Mouse (Mus musculus): Measurements from ENCODE around the gene Ndufs2. TPM values are rescaled to one million over a fixed set of nuclear protein-coding genes. Genes with fewer than 3 reads are reported as not detected.

Gene Ndufs2
- polyA plus RNA-seq, 1 experiment from 2014 or later: 368 TPM

- Histone ChIP-seq H3K36me3 (ENCODE audit: insufficient read depth, low read length) (peaks cover 12% of the 10 kb centered on the region), H3K4me3 (ENCODE audit: low read length) (no peak overlapping the region), H3K27me3 (ENCODE audit: insufficient read depth, low read length) (no peaks in the 10 kb centered on the region), H3K9ac (replicated peaks; ENCODE audit: low read length) (no peak overlapping the region), H3K9me3 (ENCODE audit: low read length) (no peaks in the 10 kb centered on the region), H3K4me2 (replicated peaks; ENCODE audit: low read depth, low read length) (no peak overlapping the region), H3K4me1 (ENCODE audit: insufficient read depth, low read length) (peaks cover 11% of the 10 kb centered on the region), H3K27ac (ENCODE audit: low read length) (no peak overlapping the region)
- WGBS: 90% methylated on average over 9 of the region's 9 CpGs
- ATAC-seq (ENCODE audit: low FRiP score, low TSS enrichment): no peak
Observed at GRCm38 (mm10) chr1:171257781-171258180, 6.6 kb upstream of the Ndufs2 start.

DNA sequence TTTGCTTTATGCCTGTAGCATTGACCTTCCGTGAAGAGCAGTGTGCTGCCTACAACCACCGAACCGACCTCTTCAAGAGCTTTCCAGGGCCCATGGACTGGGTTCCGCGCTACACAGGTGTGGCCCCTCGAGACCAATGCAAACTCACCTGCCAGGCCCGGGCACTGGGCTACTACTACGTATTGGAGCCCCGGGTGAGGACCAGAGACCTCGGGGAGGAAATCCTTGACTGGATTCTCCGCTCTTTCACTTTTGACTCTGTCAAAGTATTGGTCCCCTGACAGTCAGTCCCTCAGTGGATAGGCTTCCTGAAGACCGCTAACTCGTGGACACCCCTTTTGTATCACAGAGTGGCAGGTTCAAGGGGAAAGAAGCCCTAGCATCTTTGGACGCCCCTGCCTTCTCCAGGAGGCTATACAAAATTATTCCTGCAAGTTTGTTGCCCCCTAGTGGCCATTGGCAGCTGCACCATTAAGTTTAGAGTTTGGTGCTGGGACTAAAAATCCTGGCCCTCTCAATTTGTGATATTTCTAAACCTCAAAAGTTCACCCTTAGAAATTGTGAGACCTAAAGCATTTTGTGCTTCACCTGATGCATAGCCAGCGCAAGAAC, 5.9 kb upstream of the Ndufs2 start:
- Histone ChIP-seq H3K9ac (replicated peaks; ENCODE audit: low read length) (no peak overlapping the region), H3K9me3 (ENCODE audit: low read length) (no peaks in the 10 kb centered on the region), H3K4me2 (replicated peaks; ENCODE audit: low read depth, low read length) (no peak overlapping the region), H3K4me3 (ENCODE audit: low read length) (no peak overlapping the region), H3K27ac (ENCODE audit: low read length) (no peak overlapping the region), H3K27me3 (ENCODE audit: insufficient read depth, low read length) (no peaks in the 10 kb centered on the region), H3K36me3 (ENCODE audit: insufficient read depth, low read length) (peaks cover 12% of the 10 kb centered on the region), H3K4me1 (ENCODE audit: insufficient read depth, low read length) (peaks cover 13% of the 10 kb centered on the region)
- 71% methylated on average over 15 of the region's 15 CpGs for WGBS
- no peak for ATAC-seq (ENCODE audit: low FRiP score, low TSS enrichment)

DNA sequence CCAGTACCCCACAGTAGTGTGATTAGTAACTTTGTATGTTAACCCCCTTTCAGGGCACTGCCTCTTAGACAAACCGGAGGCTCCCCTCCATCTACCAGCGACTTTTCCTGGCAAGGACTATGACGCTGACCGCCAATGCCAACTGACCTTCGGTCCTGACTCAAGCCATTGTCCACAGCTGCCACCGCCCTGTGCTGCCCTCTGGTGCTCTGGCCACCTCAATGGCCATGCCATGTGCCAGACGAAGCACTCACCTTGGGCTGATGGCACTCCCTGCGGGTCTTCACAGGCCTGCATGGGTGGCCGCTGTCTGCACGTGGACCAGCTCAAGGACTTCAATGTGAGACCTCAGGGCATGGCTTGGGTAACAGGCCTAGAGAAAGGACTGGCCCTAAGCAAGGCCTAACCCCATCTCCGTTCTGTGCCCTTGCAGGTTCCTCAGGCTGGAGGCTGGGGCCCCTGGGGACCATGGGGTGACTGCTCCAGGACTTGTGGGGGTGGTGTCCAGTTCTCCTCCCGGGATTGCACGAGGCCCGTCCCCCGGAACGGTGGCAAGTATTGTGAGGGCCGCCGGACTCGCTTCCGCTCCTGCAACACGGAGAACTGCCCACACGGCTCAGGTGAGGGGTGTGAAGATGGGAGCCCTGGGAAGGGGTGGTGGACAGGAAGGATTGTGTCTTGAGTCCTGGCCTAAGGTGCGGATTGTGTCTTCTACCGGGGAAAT, 5.1 kb upstream of the Ndufs2 start:
- Histone ChIP-seq H3K9ac (replicated peaks; ENCODE audit: low read length) (no peak overlapping the region), H3K4me2 (replicated peaks; ENCODE audit: low read depth, low read length) (no peak overlapping the region), H3K36me3 (ENCODE audit: insufficient read depth, low read length) (peaks cover 12% of the 10 kb centered on the region), H3K27me3 (ENCODE audit: insufficient read depth, low read length) (no peaks in the 10 kb centered on the region), H3K27ac (ENCODE audit: low read length) (no peak overlapping the region), H3K4me3 (ENCODE audit: low read length) (no peak overlapping the region), H3K4me1 (ENCODE audit: insufficient read depth, low read length) (peaks cover 18% of the 10 kb centered on the region), H3K9me3 (ENCODE audit: low read length) (no peaks in the 10 kb centered on the region)
- no peak for ATAC-seq (ENCODE audit: low FRiP score, low TSS enrichment)
- 88% methylated on average over 24 of the region's 24 CpGs for WGBS

- H3K9ac ChIP-seq (replicated peaks; ENCODE audit: low read length): peak overlapping the region; percentile 70
- 41% methylated on average over 17 of the region's 17 CpGs for WGBS
Observed at GRCm38 (mm10) chr1:171252415-171252814, 1.2 kb upstream of the Ndufs2 start.

DNA sequence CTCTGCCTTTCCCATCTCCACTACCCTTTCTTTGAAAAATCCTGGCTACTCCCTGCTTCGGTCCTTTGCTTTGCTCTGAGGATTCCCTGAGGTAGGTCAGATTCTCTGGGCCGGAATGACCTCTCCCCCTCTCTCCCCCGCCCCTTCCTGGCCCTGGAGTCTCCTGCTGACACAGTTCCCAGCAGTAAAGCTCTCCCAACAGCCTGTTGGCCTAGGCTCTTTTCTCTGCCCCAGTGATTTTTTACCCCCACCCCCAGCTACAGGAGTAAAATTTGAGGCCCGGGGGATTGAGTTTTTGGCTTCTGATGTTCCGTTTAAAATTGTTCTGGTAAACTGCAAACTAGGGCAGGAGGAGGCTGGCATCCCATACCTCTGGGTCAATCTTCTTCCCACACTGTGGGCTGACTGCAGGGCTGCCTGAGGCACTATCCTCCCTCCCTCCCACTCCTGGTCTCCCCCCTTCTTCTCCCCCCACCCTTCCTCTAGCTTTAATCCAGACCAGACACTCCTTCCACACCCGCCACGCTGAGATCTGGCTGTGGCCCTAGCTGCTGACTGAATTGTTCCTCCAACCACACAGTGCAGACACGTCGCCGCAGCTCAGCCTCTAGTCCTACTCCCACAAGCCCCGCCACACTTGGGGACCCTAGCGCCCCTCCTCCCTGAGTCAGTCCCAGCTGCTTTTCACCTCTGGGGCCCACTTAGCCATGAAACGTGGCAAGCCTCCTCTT, 571 bp upstream of the Ndufs2 start:
- H3K27ac ChIP-seq (ENCODE audit: low read length): peak overlapping the region; percentile 89
- peak overlapping the region; percentile 45 for H3K4me3 ChIP-seq (ENCODE audit: low read length)
- no peaks in the 10 kb centered on the region for H3K27me3 ChIP-seq (ENCODE audit: insufficient read depth, low read length)
- H3K9me3 ChIP-seq (ENCODE audit: low read length): no peaks in the 10 kb centered on the region
- H3K9ac ChIP-seq (replicated peaks; ENCODE audit: low read length): peak overlapping the region; percentile 70
- peaks cover 3% of the 10 kb centered on the region for H3K36me3 ChIP-seq (ENCODE audit: insufficient read depth, low read length)
- peak; percentile 36 for ATAC-seq (ENCODE audit: low FRiP score, low TSS enrichment)
- H3K4me1 ChIP-seq (ENCODE audit: insufficient read depth, low read length): peaks cover 55% of the 10 kb centered on the region
- H3K4me2 ChIP-seq (replicated peaks; ENCODE audit: low read depth, low read length): peak overlapping the region; percentile 62
- WGBS: 5% methylated on average over 13 of the region's 13 CpGs

More at GRCm38 (mm10) chr1:171252415-171252814, 1.2 kb upstream of the Ndufs2 start:
- no peak for ATAC-seq (ENCODE audit: low FRiP score, low TSS enrichment)
- Histone ChIP-seq H3K9me3 (ENCODE audit: low read length) (no peaks in the 10 kb centered on the region), H3K27me3 (ENCODE audit: insufficient read depth, low read length) (no peaks in the 10 kb centered on the region), H3K36me3 (ENCODE audit: insufficient read depth, low read length) (peaks cover 3% of the 10 kb centered on the region), H3K4me1 (ENCODE audit: insufficient read depth, low read length) (peaks cover 54% of the 10 kb centered on the region), H3K4me3 (ENCODE audit: low read length) (peak overlapping the region; percentile 45), H3K27ac (ENCODE audit: low read length) (peak overlapping the region; percentile 89), H3K4me2 (replicated peaks; ENCODE audit: low read depth, low read length) (peak overlapping the region; percentile 62)

GRCm38 (mm10) chr1:171249913-171250600, 1.1 kb downstream of the Ndufs2 start, which contains the start of gene Adamts4:
Gene Adamts4 (plus strand): TSS chr1:171250421.
- no peak for ATAC-seq (ENCODE audit: low FRiP score, low TSS enrichment)
- peaks cover 8% of the 10 kb centered on the region for H3K36me3 ChIP-seq (ENCODE audit: insufficient read depth, low read length)
- 19% methylated on average over 5 of the region's 5 CpGs for WGBS
- no peaks in the 10 kb centered on the region for H3K9me3 ChIP-seq (ENCODE audit: low read length)
- peak within 1 kb of the TSS; percentile 70 for H3K9ac ChIP-seq (replicated peaks; ENCODE audit: low read length)
- peak within 1 kb of the TSS; percentile 45 for H3K4me3 ChIP-seq (ENCODE audit: low read length)
- peaks cover 65% of the 10 kb centered on the region for H3K4me1 ChIP-seq (ENCODE audit: insufficient read depth, low read length)
- peak within 1 kb of the TSS; percentile 62 for H3K4me2 ChIP-seq (replicated peaks; ENCODE audit: low read depth, low read length)
- no peaks in the 10 kb centered on the region for H3K27me3 ChIP-seq (ENCODE audit: insufficient read depth, low read length)
- peak within 1 kb of the TSS; percentile 95 for H3K27ac ChIP-seq (ENCODE audit: low read length)

DNA sequence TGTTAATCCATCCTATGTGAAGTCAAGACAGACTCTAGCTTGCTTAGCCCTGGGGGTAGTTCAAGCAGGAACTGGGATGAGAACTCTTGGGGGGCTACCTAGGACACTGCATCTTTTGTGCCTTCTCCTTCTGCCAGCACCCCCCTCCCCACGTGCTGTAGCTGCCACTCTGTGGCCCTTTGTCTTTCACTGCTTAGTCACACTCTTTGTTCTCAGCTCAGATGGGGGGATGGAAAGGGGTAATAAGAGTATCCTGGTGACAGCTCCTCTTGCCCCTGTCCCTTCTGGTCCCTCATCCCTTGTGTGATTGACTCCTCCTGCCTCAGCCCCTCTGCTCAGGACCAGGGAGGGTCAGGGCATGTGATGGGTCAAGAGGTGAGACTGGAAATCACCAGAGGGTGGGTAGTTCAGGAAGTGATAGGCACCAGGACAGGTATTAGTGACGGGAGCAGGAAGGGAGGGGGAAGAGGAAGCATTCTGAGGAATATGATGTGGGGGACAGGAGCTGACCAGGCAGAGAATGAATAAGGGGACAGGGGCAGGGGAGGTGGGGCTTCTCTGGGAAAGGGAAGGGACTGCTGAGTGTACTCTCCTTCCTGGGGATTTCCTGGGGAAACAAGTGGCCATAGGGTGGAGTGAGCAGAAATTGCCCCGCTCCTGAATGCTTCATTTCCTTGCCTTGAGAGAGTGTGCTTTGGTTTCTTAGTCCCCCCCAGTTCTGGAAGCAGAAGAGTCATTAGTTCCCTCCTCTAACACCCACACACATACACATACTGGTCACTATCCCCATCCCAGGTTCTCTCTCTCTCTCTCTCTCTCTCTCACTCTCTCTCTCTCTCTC, 2.6 kb downstream of the Ndufs2 start:
- H3K4me2 ChIP-seq (replicated peaks; ENCODE audit: low read depth, low read length): no peak overlapping the region
- peaks cover 65% of the 10 kb centered on the region for H3K4me1 ChIP-seq (ENCODE audit: insufficient read depth, low read length)
- H3K9me3 ChIP-seq (ENCODE audit: low read length): no peaks in the 10 kb centered on the region
- WGBS: 35% methylated on average over 3 of the region's 3 CpGs
- peaks cover 17% of the 10 kb centered on the region for H3K36me3 ChIP-seq (ENCODE audit: insufficient read depth, low read length)
- no peak for ATAC-seq (ENCODE audit: low FRiP score, low TSS enrichment)
- peak overlapping the region; percentile 95 for H3K27ac ChIP-seq (ENCODE audit: low read length)
- H3K27me3 ChIP-seq (ENCODE audit: insufficient read depth, low read length): no peaks in the 10 kb centered on the region
- no peak overlapping the region for H3K4me3 ChIP-seq (ENCODE audit: low read length)
- no peak overlapping the region for H3K9ac ChIP-seq (replicated peaks; ENCODE audit: low read length)

- peak overlapping the region; percentile 93 for H3K4me3 ChIP-seq (ENCODE audit: low read length)
- no peak for ATAC-seq (ENCODE audit: low FRiP score, low TSS enrichment)
- no peaks in the 10 kb centered on the region for H3K9me3 ChIP-seq (ENCODE audit: low read length)
- H3K27me3 ChIP-seq (ENCODE audit: insufficient read depth, low read length): no peaks in the 10 kb centered on the region
- peak overlapping the region; percentile 68 for H3K4me2 ChIP-seq (replicated peaks; ENCODE audit: low read depth, low read length)
- peak overlapping the region; percentile 60 for H3K9ac ChIP-seq (replicated peaks; ENCODE audit: low read length)
- peaks cover 24% of the 10 kb centered on the region for H3K36me3 ChIP-seq (ENCODE audit: insufficient read depth, low read length)
- peaks cover 64% of the 10 kb centered on the region for H3K4me1 ChIP-seq (ENCODE audit: insufficient read depth, low read length)
- WGBS: 13% methylated on average over 4 of the region's 4 CpGs
- H3K27ac ChIP-seq (ENCODE audit: low read length): peak overlapping the region; percentile 95
Observed at GRCm38 (mm10) chr1:171247916-171248315, 3.3 kb downstream of the Ndufs2 start.

- peaks cover 59% of the 10 kb centered on the region for H3K4me1 ChIP-seq (ENCODE audit: insufficient read depth, low read length)
- H3K4me2 ChIP-seq (replicated peaks; ENCODE audit: low read depth, low read length): peak overlapping the region; percentile 68
- H3K9me3 ChIP-seq (ENCODE audit: low read length): no peaks in the 10 kb centered on the region
- 0 out of 2 replicates have a peak, but pooled peaks have one; percentile 1 for ATAC-seq (ENCODE audit: low FRiP score, low TSS enrichment)
- H3K9ac ChIP-seq (replicated peaks; ENCODE audit: low read length): peak overlapping the region; percentile 60
- WGBS: 9% methylated on average over 13 of the region's 13 CpGs
- H3K36me3 ChIP-seq (ENCODE audit: insufficient read depth, low read length): peaks cover 29% of the 10 kb centered on the region
- peak overlapping the region; percentile 95 for H3K27ac ChIP-seq (ENCODE audit: low read length)
- no peaks in the 10 kb centered on the region for H3K27me3 ChIP-seq (ENCODE audit: insufficient read depth, low read length)
- peak overlapping the region; percentile 93 for H3K4me3 ChIP-seq (ENCODE audit: low read length)
Observed at GRCm38 (mm10) chr1:171247453-171247841, 3.7 kb downstream of the Ndufs2 start.

Measured in kidney, embryonic 16.5 days (tissue).